Mouse (Mus musculus): ENCODE results near the gene Jdp2. TPM values are rescaled to one million over a fixed set of nuclear protein-coding genes. Genes with fewer than 3 reads are reported as not detected.

The Jdp2 gene
- total RNA-seq, 2 experiments from 2014 or later: 15.6 to 20.0 TPM

- no peak for DNase-seq
- intact Hi-C loops (cut with DNase I): no loop called here
Measured at GRCm38 (mm10) chr12:85673914-85674313, 75.1 kb downstream of the Jdp2 start.

GRCm38 (mm10) chr12:85679117-85679516 is 80.3 kb downstream of the Jdp2 start:
- intact Hi-C loops (cut with DNase I): no loop called here

GRCm38 (mm10) chr12:85679808-85680207 is 81.0 kb downstream of the Jdp2 start:
- intact Hi-C loops (cut with DNase I): no loop called here
- DNase-seq: no peak

More at GRCm38 (mm10) chr12:85679117-85679516, 80.3 kb downstream of the Jdp2 start:
- no peak for DNase-seq

DNA sequence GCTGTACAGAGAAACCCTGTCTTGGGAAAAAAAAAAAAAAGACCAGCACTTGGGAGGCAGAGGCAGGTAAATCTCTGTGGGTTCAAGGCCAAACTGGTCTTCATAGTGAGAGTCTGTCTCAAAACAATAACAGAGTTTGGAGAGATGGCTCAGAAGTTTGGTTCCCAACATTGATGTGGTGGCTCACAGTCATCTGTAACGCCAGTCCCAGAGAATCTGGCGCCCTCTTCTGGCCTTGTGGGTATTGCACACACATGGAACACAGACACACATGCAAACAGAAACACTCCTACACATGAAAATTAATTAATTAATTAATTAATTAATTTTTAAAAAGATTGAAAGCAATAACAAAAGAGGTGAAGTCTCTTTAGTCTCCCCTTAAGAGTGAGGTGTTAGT is 83.5 kb downstream of the Jdp2 start:
- DNase-seq: no peak
- intact Hi-C loops (cut with DNase I): no loop called here

GRCm38 (mm10) chr12:85684411-85685275 is 85.8 kb downstream of the Jdp2 start:
- DNase-seq: no peak

GRCm38 (mm10) chr12:85686466-85687216 is 87.8 kb downstream of the Jdp2 start, which contains the start of gene Batf:
TSS of gene Batf (plus strand) at chr12:85686669.
- no peak for DNase-seq
- intact Hi-C loops (cut with DNase I): no loop called here

More at GRCm38 (mm10) chr12:85684411-85685275, 85.8 kb downstream of the Jdp2 start:
- intact Hi-C loops (cut with DNase I): no loop called here

- no peak for DNase-seq
- intact Hi-C loops (cut with DNase I): no loop called here
Measured at GRCm38 (mm10) chr12:85687217-85687533, 88.3 kb downstream of the Jdp2 start.

GRCm38 (mm10) chr12:85687846-85688245 is 89.0 kb downstream of the Jdp2 start:
- intact Hi-C loops (cut with DNase I): no loop called here
- no peak for DNase-seq

Other genes with a start within 250 kb of the Jdp2 start
- gene Tmed10, start 224.2 kb upstream of the Jdp2 start, total RNA-seq (2021): 100 to 1,000 TPM; 150 to 157 TPM
- 1 to 10 TPM; 4.3 to 5.0 TPM for gene Fos, start 125.1 kb upstream of the Jdp2 start, total RNA-seq (2021)
- 1 to 10 TPM; 1.1 to 1.2 TPM for gene Batf, start 87.6 kb downstream of the Jdp2 start, total RNA-seq (2021)
- gene Flvcr2, start 147.5 kb downstream of the Jdp2 start, total RNA-seq (2021): 1 to 10 TPM; 2.6 to 2.9 TPM
- 1 to 10 TPM; 6.2 to 7.3 TPM for gene Erg28, start 225.5 kb downstream of the Jdp2 start, total RNA-seq (2021)
- 10 to 100 TPM; 15.4 to 17.2 TPM for gene Ttll5, start 225.6 kb downstream of the Jdp2 start, total RNA-seq (2021)